Mouse (Mus musculus) gastrocnemius, postnatal 10 days (tissue): ENCODE data around the gene Abcc9. TPM values are rescaled to one million over a fixed set of nuclear protein-coding genes. Genes with fewer than 3 reads are reported as not detected.

ENCODE experiments used
- DNase-seq: peaks from one replicate; pipeline ENCODE4 v3.0.0; 2021; ENCODE audit warnings: mixed read lengths
- long read RNA-seq, 2 experiments: library from polyadenylated mRNA; stranded (forward); transcript quantifications; one replicate each; pipeline ENCODE4 v2.0.0; 2021
- total RNA-seq, 2 experiments: library from RNA; stranded (reverse); gene quantifications; 2 replicates each; pipeline ENCODE4 v1.2.3; 2021

The Abcc9 gene
- 100 to 1,000 TPM; 128 to 134 TPM for total RNA-seq
- long read RNA-seq, experiment 1, full-length matches to known transcripts = 25 of 63 reads
- long read RNA-seq, experiment 1, partial matches to known transcripts = 22 of 63 reads
- long read RNA-seq, experiment 1, other reads (novel, unspliced or antisense) = 16 of 63 reads
- long read RNA-seq, experiment 2, full-length matches to known transcripts = 26 of 75 reads
- long read RNA-seq, experiment 2, partial matches to known transcripts = 32 of 75 reads
- long read RNA-seq, experiment 2, other reads (novel, unspliced or antisense) = 17 of 75 reads

DNA sequence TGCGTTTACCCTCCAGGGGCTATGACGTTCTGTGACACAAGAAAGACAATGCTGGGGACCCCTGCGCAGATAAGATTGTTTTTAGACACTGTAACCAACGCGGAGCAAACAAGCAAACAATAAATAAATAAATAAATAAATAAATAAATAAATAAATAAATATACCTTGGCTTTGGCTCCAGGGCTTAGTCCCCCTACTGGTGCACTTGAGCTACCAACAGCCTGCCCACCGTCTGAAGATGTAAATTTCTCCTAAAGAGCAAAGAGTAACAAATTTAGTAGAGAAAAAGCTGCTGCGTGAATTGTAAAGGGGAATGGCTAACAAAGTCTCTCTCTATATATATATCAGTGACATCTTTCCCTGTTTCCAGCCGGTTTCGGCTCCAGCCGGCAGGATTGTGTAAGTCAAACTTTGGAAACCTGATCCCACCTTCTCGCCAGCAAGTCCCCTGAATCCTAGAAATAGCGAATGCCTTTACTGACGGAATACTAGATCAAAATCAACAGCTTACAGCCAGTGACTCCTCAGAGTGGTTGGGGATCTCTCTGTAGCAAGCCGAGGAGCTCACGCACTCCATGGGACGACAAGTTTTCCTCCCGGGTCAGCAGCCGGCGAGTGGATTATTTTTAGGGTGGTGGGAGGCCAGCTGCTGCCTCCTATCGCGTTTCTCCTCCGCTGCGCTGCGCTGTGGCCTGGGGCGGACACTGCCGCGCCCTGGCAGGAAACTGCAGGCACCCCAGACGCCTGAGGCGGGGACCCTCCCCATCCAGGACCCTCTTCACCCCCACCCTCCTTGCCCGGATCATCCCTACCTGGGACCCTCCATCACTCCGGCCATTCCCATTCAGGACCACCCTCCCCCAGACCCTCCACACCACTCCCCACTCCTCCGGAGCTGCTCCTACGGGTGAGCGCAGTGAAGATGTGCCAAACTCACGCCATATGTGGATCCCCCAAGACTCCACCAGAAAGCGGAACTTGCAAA, at the start of gene Abcc9:
Gene Abcc9, minus strand, starts transcription at position 664 of the 986 bp plus-strand sequence.
- DNase-seq = peak; percentile 58

- DNase-seq = no peak
These were observed 49.2 kb upstream of the Abcc9 start for GRCm38 (mm10) chr6:142751365-142751764.

DNA sequence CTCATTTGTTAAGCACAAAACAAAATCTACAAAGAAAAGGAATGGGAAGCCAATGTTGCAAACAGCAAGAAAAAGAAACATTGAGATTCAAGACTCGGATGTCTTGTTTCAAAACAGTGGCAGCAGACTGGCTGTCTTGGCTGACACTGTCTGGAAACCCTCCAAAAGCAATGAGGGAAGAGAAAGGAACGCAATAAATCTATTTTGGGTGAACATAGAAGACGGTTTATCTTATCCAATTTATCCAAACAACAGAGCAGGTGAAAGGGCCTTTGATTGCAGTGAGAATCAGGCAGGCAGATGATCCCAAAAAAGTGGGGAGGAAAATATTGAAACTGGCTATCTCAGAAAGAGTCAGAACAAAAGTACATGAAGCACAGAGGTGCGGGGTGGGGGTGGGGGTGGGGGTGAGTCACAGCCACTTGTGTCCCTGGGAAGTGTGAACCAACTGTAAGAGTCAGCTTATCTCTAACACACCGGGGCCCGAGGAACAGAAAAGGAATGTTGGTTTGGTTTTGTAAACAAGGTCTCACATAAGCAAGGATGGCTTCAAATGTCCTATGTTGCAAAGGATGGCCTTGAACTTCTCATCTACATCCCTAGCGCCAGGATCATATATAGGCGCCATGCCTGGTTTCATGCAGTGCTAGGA, 46.1 kb upstream of the Abcc9 start:
- DNase-seq = no peak

GRCm38 (mm10) chr6:142747165-142747564, 45.0 kb upstream of the Abcc9 start:
- DNase-seq = no peak

- no peak for DNase-seq
These were observed 44.6 kb upstream of the Abcc9 start for GRCm38 (mm10) chr6:142746765-142747164.

GRCm38 (mm10) chr6:142745484-142745883, 43.4 kb upstream of the Abcc9 start:
- DNase-seq = no peak

GRCm38 (mm10) chr6:142743193-142743592, 41.1 kb upstream of the Abcc9 start:
- DNase-seq = no peak

DNA sequence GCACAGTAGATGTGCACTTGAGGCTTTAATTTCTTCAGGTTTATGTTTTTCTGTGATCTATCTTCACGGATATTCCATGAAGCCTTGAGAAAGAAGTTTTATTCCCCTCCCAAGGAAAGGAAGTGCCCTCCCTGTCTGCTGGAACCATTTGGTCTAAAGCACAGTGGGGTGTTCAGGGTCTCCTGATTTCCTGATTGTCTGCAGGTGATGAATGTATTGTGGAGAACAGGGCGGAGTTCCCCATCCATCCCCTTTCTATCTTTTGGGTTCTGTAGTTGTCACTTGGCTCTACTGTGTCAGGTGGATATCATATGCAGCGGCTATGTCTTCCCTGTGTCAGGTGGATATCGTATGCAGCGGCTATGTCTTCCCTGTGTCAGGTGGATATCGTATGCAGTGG, 39.6 kb upstream of the Abcc9 start:
- DNase-seq = no peak

DNA sequence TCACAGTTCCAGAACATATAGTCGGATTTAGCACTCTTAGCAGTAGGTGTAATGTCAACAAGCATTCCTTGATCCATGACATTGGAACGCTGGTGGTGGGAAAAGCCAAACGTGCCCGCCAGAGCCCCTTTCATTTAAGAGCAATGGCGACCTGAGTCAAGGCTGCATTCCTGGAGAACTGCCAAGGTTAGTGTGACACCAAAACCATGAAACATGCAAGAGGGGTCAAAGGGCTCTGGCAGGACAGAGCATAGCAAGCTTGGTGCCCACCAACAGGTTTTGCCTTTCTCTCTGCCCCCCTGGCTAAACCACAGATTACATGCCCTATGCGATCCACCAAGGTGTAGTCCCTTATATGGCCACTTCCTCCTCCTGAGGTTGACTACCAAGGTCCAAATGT, 36.5 kb upstream of the Abcc9 start:
- DNase-seq = no peak

DNA sequence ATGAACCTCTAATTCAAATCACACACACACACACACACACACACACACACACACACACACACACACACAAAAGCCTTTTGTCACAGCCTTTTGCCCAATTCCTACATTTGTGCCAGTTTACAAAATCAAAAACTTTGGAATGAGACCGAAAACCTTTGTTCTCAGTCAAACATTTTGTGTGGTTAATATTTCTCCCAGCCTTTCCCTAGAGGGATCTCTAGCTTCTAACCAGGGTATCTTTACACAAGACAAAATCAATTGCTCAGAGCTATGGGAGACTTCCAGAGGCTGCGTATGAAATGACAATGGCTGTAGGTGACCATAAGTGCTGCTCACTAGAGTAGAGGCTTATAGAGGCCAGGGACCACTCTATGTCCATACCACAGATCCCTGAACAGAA, 36.1 kb upstream of the Abcc9 start:
- DNase-seq = no peak

DNA sequence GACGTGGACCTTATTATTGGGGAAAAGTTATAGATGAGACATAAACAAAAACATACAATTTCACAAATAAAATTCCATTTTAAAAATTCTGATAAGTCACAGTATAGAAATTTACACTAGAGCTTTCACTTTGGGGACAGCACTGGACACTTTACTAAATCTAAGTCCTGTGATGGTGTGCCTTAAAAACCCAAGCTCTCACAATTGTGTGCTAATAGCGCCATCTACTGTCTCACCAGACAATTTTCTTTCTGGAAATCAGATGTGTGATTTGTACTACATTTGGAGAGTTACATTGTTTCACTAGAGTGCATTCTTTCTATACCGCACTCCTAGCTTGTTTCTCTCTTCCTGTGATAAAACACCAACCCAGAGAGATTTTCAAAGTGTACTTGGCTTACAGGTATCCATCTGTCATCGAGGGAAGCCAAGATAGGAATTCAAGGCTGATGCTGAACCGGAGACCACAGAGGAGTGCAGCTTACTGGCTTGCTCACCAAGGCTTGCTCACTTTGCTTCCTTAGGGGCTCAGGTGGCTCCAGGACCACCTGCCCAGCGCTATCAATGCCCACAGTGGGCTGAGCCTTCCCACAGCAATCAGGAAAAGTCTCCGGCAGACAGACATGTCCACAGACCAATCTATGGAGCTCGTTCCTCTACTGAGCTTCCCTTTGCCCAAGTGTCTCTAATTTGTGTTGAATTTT, 33.3 kb upstream of the Abcc9 start:
- no peak for DNase-seq

DNA sequence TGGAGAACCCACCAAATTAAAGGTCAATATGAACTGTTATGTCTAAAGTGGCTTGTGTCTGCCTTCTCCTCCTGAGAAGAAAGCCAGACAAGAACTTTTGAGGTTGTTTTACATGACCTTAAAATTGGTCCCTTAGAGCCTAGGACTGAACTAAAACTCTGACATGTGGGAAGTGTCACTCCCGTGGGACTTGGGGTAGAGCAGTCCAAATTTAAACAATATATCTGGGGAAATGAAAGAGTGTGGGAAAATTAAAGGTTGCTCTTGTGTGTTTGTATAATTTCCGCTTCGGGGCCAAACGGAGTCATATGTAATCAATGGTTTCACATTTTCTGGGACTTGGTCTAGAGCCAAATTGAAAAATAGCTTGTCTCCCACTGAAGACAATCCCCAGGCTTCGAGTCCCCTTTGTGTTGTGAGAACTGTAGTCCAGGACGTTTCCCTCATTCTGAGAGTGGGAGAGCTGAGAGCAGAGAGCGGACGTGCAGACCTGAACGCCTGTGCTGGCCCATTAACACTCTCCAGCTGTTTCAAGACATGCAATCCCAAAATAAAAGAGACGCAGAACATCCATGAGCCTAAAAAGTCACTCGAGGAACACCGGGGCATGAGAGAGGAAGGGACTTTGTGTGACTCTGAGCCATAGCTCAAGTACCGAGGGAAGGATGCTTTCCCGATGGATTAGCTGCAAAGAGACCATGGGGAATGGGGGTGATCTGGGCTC, 30.6 kb upstream of the Abcc9 start:
- no peak for DNase-seq

GRCm38 (mm10) chr6:142726032-142726431, 23.9 kb upstream of the Abcc9 start:
- DNase-seq = no peak

DNA sequence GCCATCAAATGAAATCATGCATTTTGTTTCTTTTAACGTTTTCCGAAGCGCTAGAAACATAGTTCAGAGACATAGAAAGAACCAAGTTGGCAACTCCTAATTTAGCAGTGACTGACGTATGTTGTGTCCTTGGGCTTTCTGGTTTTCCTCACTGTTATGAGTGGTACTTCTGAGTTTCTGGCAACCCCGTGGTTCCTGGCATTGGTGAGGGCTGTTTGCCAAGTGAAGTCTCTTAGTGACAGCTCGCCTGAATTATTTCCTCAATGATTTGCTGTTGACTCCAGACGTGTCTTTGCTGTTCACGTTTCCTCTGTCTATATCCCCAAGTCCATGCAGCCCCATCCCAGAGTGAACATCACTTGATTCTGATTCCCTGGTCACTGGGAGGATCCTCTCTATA, 19.6 kb upstream of the Abcc9 start:
- DNase-seq = no peak

DNA sequence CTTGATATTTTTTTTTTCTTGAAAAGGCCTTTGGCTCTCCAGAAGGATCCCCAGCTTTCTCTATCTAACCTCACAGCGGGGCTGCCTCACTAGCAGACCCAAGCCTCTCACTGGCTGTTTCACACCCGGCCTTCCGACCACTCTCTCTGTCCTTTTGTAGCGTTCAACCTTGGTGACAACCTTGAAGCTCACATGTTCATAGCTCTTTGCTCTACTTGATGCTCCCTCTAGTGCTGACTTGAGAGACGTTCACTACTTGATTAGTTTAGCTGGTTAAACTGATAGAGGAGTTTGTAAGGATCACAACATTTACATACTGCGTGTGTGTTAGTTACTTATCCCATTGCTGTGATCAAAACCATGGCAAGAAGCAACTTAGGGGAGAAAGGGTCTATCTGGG, 18.5 kb upstream of the Abcc9 start:
- DNase-seq = no peak

GRCm38 (mm10) chr6:142718167-142718566, 16.1 kb upstream of the Abcc9 start:
- no peak for DNase-seq

DNA sequence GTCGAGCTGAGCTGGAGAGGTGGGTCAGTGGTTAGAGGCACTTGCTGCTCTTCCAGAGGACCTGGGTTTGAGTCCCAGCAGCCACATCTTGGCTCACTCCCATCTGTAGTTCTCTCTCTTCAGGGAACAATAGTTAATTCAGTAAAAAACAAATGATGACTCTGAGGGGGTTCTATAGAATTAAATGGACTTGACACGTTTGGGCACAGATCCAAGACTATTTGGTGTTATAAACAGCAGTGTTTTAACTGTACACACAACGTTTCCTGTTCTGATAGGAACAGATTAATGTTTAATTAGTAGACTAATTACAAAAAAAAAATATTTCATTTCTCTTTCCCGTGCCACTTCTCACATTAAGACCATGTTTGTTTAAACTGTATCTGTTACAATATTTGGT, 15.1 kb upstream of the Abcc9 start:
- no peak for DNase-seq

- no peak for DNase-seq
These were observed 12.9 kb upstream of the Abcc9 start for GRCm38 (mm10) chr6:142715026-142715425.

- DNase-seq = no peak
These were observed 9.0 kb upstream of the Abcc9 start for GRCm38 (mm10) chr6:142711106-142711505.

- DNase-seq = no peak
These were observed 8.6 kb upstream of the Abcc9 start for GRCm38 (mm10) chr6:142710690-142711089.

DNA sequence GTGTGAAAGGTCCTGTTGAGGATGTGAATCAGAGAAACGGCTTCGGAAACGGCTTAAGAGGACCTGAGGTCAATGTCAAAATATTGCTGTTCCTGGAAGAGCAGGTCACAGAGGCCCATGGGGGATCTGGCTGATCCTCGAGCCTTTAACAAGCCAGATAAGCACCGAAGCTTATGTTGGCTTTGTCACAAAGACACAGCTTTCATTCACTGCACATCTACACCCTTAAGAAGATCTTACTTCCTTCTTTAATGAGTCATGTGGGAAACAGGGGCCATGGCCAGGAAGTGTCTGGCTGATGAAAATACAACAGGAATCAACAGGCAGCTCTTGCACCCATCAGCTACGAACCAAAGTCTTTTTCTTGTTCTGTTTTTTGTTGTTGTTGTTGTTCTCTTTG, 6.3 kb upstream of the Abcc9 start:
- no peak for DNase-seq

- no peak for DNase-seq
These were observed 4.6 kb upstream of the Abcc9 start for GRCm38 (mm10) chr6:142706688-142707087.
